In genomic region chr1:151177030-151177936, GRCm38 (mm10) we compare ENCODE assay signal across 9 mouse cellular contexts. TPM values are rescaled to one million over a fixed set of nuclear protein-coding genes. Genes with fewer than 3 reads are reported as not detected.
DNase-seq lines count a peak whose midpoint lies in the region; ATAC-seq and TF ChIP-seq lines count a peak whose summit lies in the region.
"Had no signal": no experiment of that assay in that cellular context is flagged by ENCODE, and none has a peak within 500 bp of the region (broad histone marks: within the 10 kb centered on the region; RNA-seq: fewer than 3 reads in every experiment).

No protein-coding gene starts in this region.

- DNase-seq in adrenal gland, adult 8-10 months: peak; percentile 9
- DNase-seq in adrenal gland, postnatal 25 days: no peak
- DNase-seq in R1 (ENCODE audit: low read depth, low spot score): peak; percentile 89
- no peak for DNase-seq in forebrain, embryonic 11.5 days (ENCODE audit: low spot score)
- DNase-seq in intestine, embryonic 14.5 days (ENCODE audit: low spot score): no peak
- peak; percentile 38 for DNase-seq in liver, postnatal 0 days
- peak; percentile 24 for DNase-seq in retina, postnatal 1 day
- no peak for DNase-seq in gastrocnemius, postnatal 10 days

- H3K4me1 ChIP-seq in forebrain, embryonic 11.5 days (replicated peaks; ENCODE audit: control insufficient read depth, insufficient read depth, low read length): peaks cover 8% of the 10 kb centered on the region
- no peaks in the 10 kb centered on the region for H3K4me1 ChIP-seq in intestine, embryonic 14.5 days (replicated peaks; ENCODE audit: control insufficient read depth, insufficient read depth, low read length)
- H3K4me1 ChIP-seq in liver, postnatal 0 days (ENCODE audit: insufficient read depth): peaks cover 19% of the 10 kb centered on the region

- ATAC-seq in forebrain, embryonic 11.5 days (replicated peaks; ENCODE audit: low FRiP score): peak; percentile 88
- ATAC-seq in intestine, embryonic 14.5 days (replicated peaks; ENCODE audit: low FRiP score, low TSS enrichment, low read depth): peak; percentile 92
- ATAC-seq in liver, postnatal 0 days: peak; percentile 94

- peak; percentile 88 for TF ChIP-seq EP300 in liver, postnatal 0 days (IDR thresholded peaks at IDR 0.05; ENCODE audit: low read depth)

- H3K27ac ChIP-seq in forebrain, embryonic 11.5 days (ENCODE audit: low read depth, low read length): peak overlapping the region; percentile 59; the same call in 1 of the 2 replicates
- peak overlapping the region; percentile 43; the same call in 1 of the 2 replicates for H3K27ac ChIP-seq in intestine, embryonic 14.5 days (ENCODE audit: low read depth)
- peak overlapping the region; percentile 80 for H3K27ac ChIP-seq in liver, postnatal 0 days (ENCODE audit: low read depth)

- H3K9me3 ChIP-seq in forebrain, embryonic 11.5 days (ENCODE audit: control insufficient read depth, low read length): no peaks in the 10 kb centered on the region
- no peaks in the 10 kb centered on the region for H3K9me3 ChIP-seq in intestine, embryonic 14.5 days (ENCODE audit: control insufficient read depth, low read length)
- H3K9me3 ChIP-seq in liver, postnatal 0 days (ENCODE audit: low read length): no peaks in the 10 kb centered on the region

- WGBS in forebrain, embryonic 11.5 days: 9% methylated on average over 10 of the region's 10 CpGs
- 14% methylated on average over 10 of the region's 10 CpGs for WGBS in intestine, embryonic 14.5 days
- 9% methylated on average over 10 of the region's 10 CpGs for WGBS in liver, postnatal 0 days (ENCODE audit: insufficient replicate concordance)

- H3K9ac ChIP-seq in forebrain, embryonic 11.5 days (ENCODE audit: low read length): 0 out of 2 replicates have a peak overlapping the region, but pooled peaks have one; percentile 2
- no peak overlapping the region for H3K9ac ChIP-seq in intestine, embryonic 14.5 days (ENCODE audit: low read length)
- no peak overlapping the region for H3K9ac ChIP-seq in liver, postnatal 0 days (replicated peaks)

- H3K27me3 ChIP-seq in forebrain, embryonic 11.5 days (ENCODE audit: control insufficient read depth, insufficient read depth, low read length): no peaks in the 10 kb centered on the region
- no peaks in the 10 kb centered on the region for H3K27me3 ChIP-seq in intestine, embryonic 14.5 days (replicated peaks; ENCODE audit: control insufficient read depth, insufficient read depth, low read length)
- H3K27me3 ChIP-seq in liver, postnatal 0 days (ENCODE audit: insufficient read depth, low read length): no peaks in the 10 kb centered on the region

- H3K4me2 ChIP-seq in forebrain, embryonic 11.5 days (ENCODE audit: low read depth, low read length, severe bottlenecking): peak overlapping the region; percentile 53
- H3K4me2 ChIP-seq in intestine, embryonic 14.5 days (ENCODE audit: low read length): peak overlapping the region; percentile 43
- peak overlapping the region; percentile 60 for H3K4me2 ChIP-seq in liver, postnatal 0 days (ENCODE audit: low read depth, low read length)

- 0 out of 2 replicates have a peak overlapping the region, but pooled peaks have one; percentile 7 for H3K4me3 ChIP-seq in forebrain, embryonic 11.5 days (ENCODE audit: low read depth, low read length)
- H3K4me3 ChIP-seq in intestine, embryonic 14.5 days (ENCODE audit: low read depth, low read length): peak overlapping the region; percentile 17; the same call in 1 of the 2 replicates
- peak overlapping the region; percentile 19 for H3K4me3 ChIP-seq in liver, postnatal 0 days (ENCODE audit: low read depth, low read length)

- no peak for TF ChIP-seq CTCF in liver, postnatal 0 days (IDR thresholded peaks at IDR 0.05; ENCODE audit: low read depth)

- no peaks in the 10 kb centered on the region for H3K36me3 ChIP-seq in forebrain, embryonic 11.5 days (ENCODE audit: control insufficient read depth, insufficient read depth, low read length)
- H3K36me3 ChIP-seq in intestine, embryonic 14.5 days (ENCODE audit: control insufficient read depth, insufficient read depth, low read length): no peaks in the 10 kb centered on the region
- no peaks in the 10 kb centered on the region for H3K36me3 ChIP-seq in liver, postnatal 0 days (replicated peaks; ENCODE audit: insufficient read depth, low read length)

RNA-seq across cellular contexts. Expression of gene Gm47985, which starts 5.1 kb away (rescaled TPM):
- not detected for total RNA-seq in adrenal gland, adult 8-10 months (2022)
- total RNA-seq in adrenal gland, postnatal 25 days (2021): not detected in 2 replicates
- 0.87 and 1.00 TPM in 2 replicates for polyA plus RNA-seq in forebrain, embryonic 11.5 days (2014; fragmentation: Nextera tagmentation; extraction: Ambion mirVana)
- 0.16 TPM in 1 of 2 replicates, not detected in the other for polyA plus RNA-seq in intestine, embryonic 14.5 days (2014; fragmentation: Nextera tagmentation; extraction: Ambion mirVana)
- polyA plus RNA-seq in liver, postnatal 0 days (2015; fragmentation: Nextera tagmentation; extraction: Ambion mirVana): 0.60 and 0.67 TPM in 2 replicates
- under 1 TPM in 1 of 2 experiments, not detected in 1; 0.16 TPM for total RNA-seq in gastrocnemius, postnatal 10 days (2021)

RNA-seq across cellular contexts. Expression of gene Gm8947, which starts 14.9 kb away (rescaled TPM):
- total RNA-seq in adrenal gland, adult 8-10 months (2022): not detected
- not detected in 2 replicates for total RNA-seq in adrenal gland, postnatal 25 days (2021)
- polyA plus RNA-seq in forebrain, embryonic 11.5 days (2014; fragmentation: Nextera tagmentation; extraction: Ambion mirVana): 0.16 and 0.19 TPM in 2 replicates
- 0.32 TPM in 1 of 2 replicates, not detected in the other for polyA plus RNA-seq in intestine, embryonic 14.5 days (2014; fragmentation: Nextera tagmentation; extraction: Ambion mirVana)
- 0.28 and 0.37 TPM in 2 replicates for polyA plus RNA-seq in liver, postnatal 0 days (2015; fragmentation: Nextera tagmentation; extraction: Ambion mirVana)
- not detected for total RNA-seq in gastrocnemius, postnatal 10 days (2021)

RNA-seq across cellular contexts. Expression of gene Gm47995, which starts 21.0 kb away (rescaled TPM):
- total RNA-seq in adrenal gland, adult 8-10 months (2022): not detected
- not detected in 2 replicates for total RNA-seq in adrenal gland, postnatal 25 days (2021)
- not detected in 2 replicates for polyA plus RNA-seq in forebrain, embryonic 11.5 days (2014; fragmentation: Nextera tagmentation; extraction: Ambion mirVana)
- polyA plus RNA-seq in intestine, embryonic 14.5 days (2014; fragmentation: Nextera tagmentation; extraction: Ambion mirVana): 0.23 TPM in 1 of 2 replicates, not detected in the other
- 0.26 and 0.31 TPM in 2 replicates for polyA plus RNA-seq in liver, postnatal 0 days (2015; fragmentation: Nextera tagmentation; extraction: Ambion mirVana)
- not detected for total RNA-seq in gastrocnemius, postnatal 10 days (2021)

RNA-seq across cellular contexts. Expression of gene 3110040M04Rik, which starts 26.6 kb away (rescaled TPM):
- total RNA-seq in adrenal gland, adult 8-10 months (2022): not detected
- not detected in 2 replicates for total RNA-seq in adrenal gland, postnatal 25 days (2021)
- polyA plus RNA-seq in forebrain, embryonic 11.5 days (2014; fragmentation: Nextera tagmentation; extraction: Ambion mirVana): not detected in 2 replicates
- polyA plus RNA-seq in intestine, embryonic 14.5 days (2014; fragmentation: Nextera tagmentation; extraction: Ambion mirVana): 0.30 TPM in 1 of 2 replicates, not detected in the other
- polyA plus RNA-seq in liver, postnatal 0 days (2015; fragmentation: Nextera tagmentation; extraction: Ambion mirVana): 0.28 TPM in 1 of 2 replicates, not detected in the other
- not detected for total RNA-seq in gastrocnemius, postnatal 10 days (2021)
- polyA plus RNA-seq: C2C12 had no signal

RNA-seq across cellular contexts. Expression of gene Gm47996, which starts 32.6 kb away (rescaled TPM):
- total RNA-seq in adrenal gland, adult 8-10 months (2022): not detected
- total RNA-seq in adrenal gland, postnatal 25 days (2021): not detected in 2 replicates
- polyA plus RNA-seq in forebrain, embryonic 11.5 days (2014; fragmentation: Nextera tagmentation; extraction: Ambion mirVana): not detected in 2 replicates
- polyA plus RNA-seq in intestine, embryonic 14.5 days (2014; fragmentation: Nextera tagmentation; extraction: Ambion mirVana): not detected in 2 replicates
- polyA plus RNA-seq in liver, postnatal 0 days (2015; fragmentation: Nextera tagmentation; extraction: Ambion mirVana): 0.12 and 0.20 TPM in 2 replicates
- total RNA-seq in gastrocnemius, postnatal 10 days (2021): not detected
- polyA plus RNA-seq: C2C12 had no signal

Comparison
In these comparisons a context has a peak if more than half of its experiments do, and no peak if none do; other contexts are left out.
1. DNase-seq: peak in adrenal gland, adult 8-10 months (single experiment), R1 (single experiment), liver, postnatal 0 days (single experiment) and retina, postnatal 1 day (single experiment); none in adrenal gland, postnatal 25 days (single experiment), forebrain, embryonic 11.5 days (single experiment), intestine, embryonic 14.5 days (single experiment) and gastrocnemius, postnatal 10 days (single experiment).
2. Peak in every context shown above with its lines, with median percentiles within 50 percentile points of each other: ATAC-seq, H3K27ac ChIP-seq, H3K4me2 ChIP-seq and H3K4me3 ChIP-seq.